Mouse (Mus musculus): ENCODE measurements at regions not wholly inside any gene's neighbourhood (a gene's known extent, or its start where the extent isn't known, plus 50 kb on each side); places are given as distances from the start of the nearest gene placed in this dataset.

DNA sequence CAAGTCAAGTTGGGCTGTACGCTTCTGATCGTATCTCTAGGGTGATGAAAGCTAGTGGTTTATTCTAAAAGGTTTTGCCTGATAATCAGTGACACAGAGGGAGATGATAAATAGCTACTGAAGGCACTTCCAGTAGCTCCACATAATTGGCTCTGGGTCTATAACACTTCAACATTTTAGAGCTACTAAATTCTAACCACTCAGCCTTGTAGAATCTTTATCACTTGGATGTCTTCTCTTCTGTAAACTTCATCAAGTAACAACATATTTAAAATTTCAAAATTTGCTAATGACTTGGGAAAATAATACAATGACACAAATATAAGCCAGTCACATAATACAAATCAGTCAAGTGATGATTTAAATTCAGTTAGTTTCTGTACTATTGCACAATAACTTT lies 284.3 kb downstream of the Sec23a start:
- TF ChIP-seq POLR2A (IDR thresholded peaks at IDR 0.05; ENCODE audit: low read depth, low read length) (no peak), USF1 (IDR thresholded peaks at IDR 0.05; ENCODE audit: low read depth, low read length) (no peak), SMC3 (IDR thresholded peaks at IDR 0.05; ENCODE audit: low read depth, low read length) (no peak), USF2 (conservative IDR thresholded peaks at IDR 0.05; ENCODE audit: low read depth, low read length) (no peak)
